Mouse (Mus musculus) lung, postnatal 0 days (tissue): ENCODE results near the gene Hid1. TPM values are rescaled to one million over a fixed set of nuclear protein-coding genes. Genes with fewer than 3 reads are reported as not detected.
A peak's percentile ranks its signal among the peaks of the same experiment; 100 is the strongest.

Experiments used
- ATAC-seq: fragments of 200-750 bp; cut with Nextera tagmentation; 2 replicates; pipeline ENCODE4 v1.8.0; 2017; ENCODE audit warnings: moderate library complexity
- DNase-seq: peaks from one replicate; pipeline ENCODE4 v3.0.0-alpha.2; 2016; ENCODE audit warnings: low spot score
- H3K27ac ChIP-seq: fragments of 300-500 bp; sonication (generic); 2 replicates; pipeline ENCODE4 v1.5.1; 2014; ENCODE audit warnings: antibody characterized with exemption, mild to moderate bottlenecking, low read length, mixed read lengths
- H3K27me3 ChIP-seq: fragments of 300-500 bp; sonication (generic); replicated peaks from 2 replicates; pipeline ENCODE4 v1.6.1; 2014; ENCODE audit warnings: low read length, mixed read lengths; ENCODE audit not compliant: insufficient read depth
- H3K36me3 ChIP-seq: fragments of 300-500 bp; sonication (generic); 2 replicates; pipeline ENCODE4 v1.6.1; 2014; ENCODE audit warnings: low read length, mixed read lengths; ENCODE audit not compliant: insufficient read depth
- H3K4me1 ChIP-seq: fragments of 300-500 bp; sonication (generic); 2 replicates; pipeline ENCODE4 v1.6.1; 2014; ENCODE audit warnings: antibody characterized with exemption, low read depth, low read length, mixed read lengths; ENCODE audit not compliant: insufficient read depth
- H3K4me2 ChIP-seq: fragments of 300-500 bp; sonication (generic); replicated peaks from 2 replicates; pipeline ENCODE4 v1.6.1; 2014; ENCODE audit warnings: low read depth, mild to moderate bottlenecking, low read length, moderate library complexity, mixed read lengths
- H3K4me3 ChIP-seq: fragments of 300-500 bp; sonication (generic); 2 replicates; pipeline ENCODE4 v1.5.1; 2014; ENCODE audit warnings: low read depth, low read length
- H3K9ac ChIP-seq: fragments of 300-500 bp; sonication (generic); replicated peaks from 2 replicates; pipeline ENCODE4 v1.6.1; 2014; ENCODE audit warnings: low read depth, mild to moderate bottlenecking
- H3K9me3 ChIP-seq: fragments of 300-500 bp; sonication (generic); 2 replicates; pipeline ENCODE4 v1.6.1; 2016; ENCODE audit warnings: low read length, mixed read lengths
- CTCF ChIP-seq: IDR thresholded peaks from 2 replicates; pipeline ENCODE4 v1.5.1; 2016; ENCODE audit warnings: antibody characterized with exemption, mild to moderate bottlenecking
- EP300 ChIP-seq: IDR thresholded peaks from 2 replicates; pipeline ENCODE4 v1.6.1; 2016; ENCODE audit warnings: antibody characterized with exemption, mild to moderate bottlenecking, control low read depth
- WGBS: fragments of 180-500 bp; shearing (Covaris S2); extraction: QIAGEN DNeasy Blood & Tissue Kit; methylation state at CpG from one replicate; pipeline ENCODE4 v1.1.7; 2014; 5-methylcytosine and 5-hydroxymethylcytosine counted together
- polyA plus RNA-seq: library from polyadenylated mRNA; unstranded; fragments of >200 nt; fragmentation: Nextera tagmentation; extraction: Ambion mirVana; gene quantifications from 2 replicates; pipeline ENCODE4 v1.2.1, GENCODE M21; 2015

The Hid1 gene
- polyA plus RNA-seq, 1 experiment from 2014 or later = 16.0 TPM

GRCm38 (mm10) chr11:115377254-115377653, 9.7 kb upstream of the Hid1 start:
- WGBS = 96% methylated on average over 4 of the region's 4 CpGs

GRCm38 (mm10) chr11:115376722-115377121, 9.2 kb upstream of the Hid1 start:
- H3K9ac ChIP-seq = no peak overlapping the region
- H3K9me3 ChIP-seq = no peaks in the 10 kb centered on the region
- peaks cover 3% of the 10 kb centered on the region; the same call in 1 of the 2 replicates for H3K27me3 ChIP-seq
- DNase-seq = no peak
- no peaks in the 10 kb centered on the region for H3K36me3 ChIP-seq
- TF ChIP-seq EP300 = no peak
- TF ChIP-seq CTCF = no peak
- no peak overlapping the region for H3K4me3 ChIP-seq
- ATAC-seq = no peak
- H3K27ac ChIP-seq = no peak overlapping the region
- 64% methylated on average over 7 of the region's 7 CpGs for WGBS
- H3K4me1 ChIP-seq = peaks cover 5% of the 10 kb centered on the region; the same call in 1 of the 2 replicates
- H3K4me2 ChIP-seq = no peak overlapping the region

More at GRCm38 (mm10) chr11:115377254-115377653, 9.7 kb upstream of the Hid1 start:
- H3K9ac ChIP-seq = no peak overlapping the region
- no peaks in the 10 kb centered on the region for H3K9me3 ChIP-seq
- H3K27ac ChIP-seq = no peak overlapping the region
- DNase-seq (no peak), ATAC-seq (no peak)
- H3K4me3 ChIP-seq = no peak overlapping the region
- no peaks in the 10 kb centered on the region for H3K36me3 ChIP-seq
- H3K27me3 ChIP-seq = peaks cover 3% of the 10 kb centered on the region; the same call in 1 of the 2 replicates
- no peak overlapping the region for H3K4me2 ChIP-seq
- peaks cover 5% of the 10 kb centered on the region; the same call in 1 of the 2 replicates for H3K4me1 ChIP-seq
- TF ChIP-seq EP300 = no peak
- TF ChIP-seq CTCF = no peak

GRCm38 (mm10) chr11:115374695-115375425, 7.3 kb upstream of the Hid1 start:
- peaks cover 5% of the 10 kb centered on the region; the same call in 1 of the 2 replicates for H3K4me1 ChIP-seq
- TF ChIP-seq CTCF = no peak
- TF ChIP-seq EP300 = no peak
- peak overlapping the region; percentile 58 for H3K4me2 ChIP-seq
- H3K36me3 ChIP-seq = no peaks in the 10 kb centered on the region
- H3K4me3 ChIP-seq = 0 out of 2 replicates have a peak overlapping the region, but pooled peaks have one; percentile 20
- no peak for ATAC-seq
- DNase-seq = no peak
- H3K27ac ChIP-seq = no peak overlapping the region
- WGBS = 60% methylated on average over 12 of the region's 12 CpGs
- peaks cover 3% of the 10 kb centered on the region; the same call in 1 of the 2 replicates for H3K27me3 ChIP-seq
- H3K9me3 ChIP-seq = no peaks in the 10 kb centered on the region
- H3K9ac ChIP-seq = no peak overlapping the region

GRCm38 (mm10) chr11:115373805-115374694, 6.5 kb upstream of the Hid1 start:
- Histone ChIP-seq H3K27me3 (peaks cover 3% of the 10 kb centered on the region; the same call in 1 of the 2 replicates), H3K9me3 (no peaks in the 10 kb centered on the region), H3K27ac (no peak overlapping the region), H3K4me3 (peak overlapping the region; percentile 20; the same call in 1 of the 2 replicates), H3K9ac (peak overlapping the region; percentile 23; the same call in 1 of the 2 replicates), H3K4me2 (peak overlapping the region; percentile 58), H3K36me3 (no peaks in the 10 kb centered on the region), H3K4me1 (peaks cover 5% of the 10 kb centered on the region; the same call in 1 of the 2 replicates)
- TF ChIP-seq EP300 (peak; percentile 36; the same call in 1 of the 2 replicates), CTCF (no peak)
- WGBS = under 1% methylated on average over 28 of the region's 30 CpGs
- peak; percentile 83 for DNase-seq
- ATAC-seq = peak; percentile 94

GRCm38 (mm10) chr11:115372737-115373136, 5.2 kb upstream of the Hid1 start:
- H3K27ac ChIP-seq = no peak overlapping the region
- no peak overlapping the region for H3K9ac ChIP-seq
- ATAC-seq = no peak
- peaks cover 3% of the 10 kb centered on the region; the same call in 1 of the 2 replicates for H3K27me3 ChIP-seq
- DNase-seq = no peak
- H3K4me2 ChIP-seq = no peak overlapping the region
- no peaks in the 10 kb centered on the region for H3K9me3 ChIP-seq
- H3K4me1 ChIP-seq = peaks cover 5% of the 10 kb centered on the region; the same call in 1 of the 2 replicates
- no peaks in the 10 kb centered on the region for H3K36me3 ChIP-seq
- H3K4me3 ChIP-seq = no peak overlapping the region
- no peak for TF ChIP-seq EP300
- TF ChIP-seq CTCF = peak; percentile 16; the same call in 1 of the 2 replicates
- WGBS = 36% methylated on average over 2 of the region's 2 CpGs

- ATAC-seq (no peak), DNase-seq (no peak)
- Histone ChIP-seq H3K4me2 (no peak overlapping the region), H3K4me3 (no peak overlapping the region), H3K9ac (no peak overlapping the region), H3K36me3 (no peaks in the 10 kb centered on the region), H3K4me1 (peaks cover 5% of the 10 kb centered on the region; the same call in 1 of the 2 replicates), H3K9me3 (no peaks in the 10 kb centered on the region), H3K27me3 (peaks cover 3% of the 10 kb centered on the region; the same call in 1 of the 2 replicates), H3K27ac (no peak overlapping the region)
- WGBS = 61% methylated on average over 1 of the region's 1 CpGs
- TF ChIP-seq CTCF = no peak
- TF ChIP-seq EP300 = no peak
These were observed 4.5 kb upstream of the Hid1 start for GRCm38 (mm10) chr11:115372015-115372414.
